Mouse (Mus musculus) stomach, embryonic 16.5 days (tissue): ENCODE measurements around the gene 4931429L15Rik. TPM values are rescaled to one million over a fixed set of nuclear protein-coding genes. Genes with fewer than 3 reads are reported as not detected.
A peak's percentile ranks its signal among the peaks of the same experiment; 100 is the strongest.

ENCODE experiments used
- ATAC-seq: fragments of 200-750 bp; cut with Nextera tagmentation; 2 replicates; pipeline ENCODE4 v1.8.0; 2017; ENCODE audit warnings: moderate number of reproducible peaks, moderate TSS enrichment; ENCODE audit not compliant: insufficient read depth, low FRiP score
- H3K27ac ChIP-seq: fragments of 300-500 bp; sonication (generic); 2 replicates; pipeline ENCODE4 v1.5.1; 2014; ENCODE audit warnings: low read length
- H3K27me3 ChIP-seq: fragments of 300-500 bp; sonication (generic); 2 replicates; pipeline ENCODE4 v1.6.1; 2014; ENCODE audit warnings: low read length, control low read depth, mixed read lengths; ENCODE audit not compliant: control insufficient read depth, insufficient read depth
- H3K36me3 ChIP-seq: fragments of 300-500 bp; sonication (generic); 2 replicates; pipeline ENCODE4 v1.6.1; 2014; ENCODE audit warnings: low read length; ENCODE audit not compliant: control insufficient read depth, insufficient read depth
- H3K4me1 ChIP-seq: fragments of 300-500 bp; sonication (generic); 2 replicates; pipeline ENCODE4 v1.6.1; 2014; ENCODE audit warnings: low read length, control low read depth, mixed read lengths; ENCODE audit not compliant: control insufficient read depth, insufficient read depth
- H3K4me2 ChIP-seq: fragments of 300-500 bp; sonication (generic); 2 replicates; pipeline ENCODE4 v1.6.1; 2014; ENCODE audit warnings: low read depth, low read length, mixed read lengths
- H3K4me3 ChIP-seq: fragments of 300-500 bp; sonication (generic); replicated peaks from 2 replicates; pipeline ENCODE4 v1.5.1; 2014; ENCODE audit warnings: mild to moderate bottlenecking, low read length
- H3K9ac ChIP-seq: fragments of 300-500 bp; sonication (generic); 2 replicates; pipeline ENCODE4 v1.6.1; 2014; ENCODE audit warnings: low read length
- H3K9me3 ChIP-seq: fragments of 300-500 bp; sonication (generic); replicated peaks from 2 replicates; pipeline ENCODE4 v1.6.1; 2016; ENCODE audit warnings: low read length, control low read depth; ENCODE audit not compliant: control insufficient read depth
- whole genome bisulfite sequencing: fragments of 180-500 bp; shearing (Covaris S2); extraction: QIAGEN DNeasy Blood & Tissue Kit; methylation state at CpG from one replicate; pipeline ENCODE4 v1.1.7; 2014; 5-methylcytosine and 5-hydroxymethylcytosine counted together
- polyA plus RNA-seq: library from polyadenylated mRNA; unstranded; fragments of >200 nt; fragmentation: Nextera tagmentation; extraction: Ambion mirVana; gene quantifications from 2 replicates; pipeline ENCODE4 v1.2.1, GENCODE M21; 2015

4931429L15Rik gene
- polyA plus RNA-seq, 1 experiment from 2014 or later: not detected

- peaks cover 3% of the 10 kb centered on the region; the same call in 1 of the 2 replicates for H3K27me3 ChIP-seq
- H3K36me3 ChIP-seq: no peaks in the 10 kb centered on the region
- H3K4me3 ChIP-seq: no peak overlapping the region
- no peak for ATAC-seq
- H3K9me3 ChIP-seq: no peaks in the 10 kb centered on the region
- WGBS: 27% methylated on average over 24 of the region's 24 CpGs
- H3K9ac ChIP-seq: no peak overlapping the region
- no peak overlapping the region for H3K27ac ChIP-seq
- peaks cover 11% of the 10 kb centered on the region; the same call in 1 of the 2 replicates for H3K4me1 ChIP-seq
- H3K4me2 ChIP-seq: no peak overlapping the region
Observed at GRCm38 (mm10) chr9:46329801-46330585, 10.2 kb upstream of the 4931429L15Rik start.

- Histone ChIP-seq H3K4me3 (peak overlapping the region; percentile 43), H3K27ac (0 out of 2 replicates have a peak overlapping the region, but pooled peaks have one; percentile 9), H3K4me2 (peak overlapping the region; percentile 70), H3K9ac (peak overlapping the region; percentile 65), H3K27me3 (no peaks in the 10 kb centered on the region; the same call in 1 of the 2 replicates), H3K36me3 (no peaks in the 10 kb centered on the region), H3K9me3 (no peaks in the 10 kb centered on the region), H3K4me1 (peaks cover 11% of the 10 kb centered on the region; the same call in 1 of the 2 replicates)
- WGBS: 3% methylated on average over 19 of the region's 19 CpGs
- peak; percentile 52; the same call in 1 of the 2 replicates for ATAC-seq
Observed at GRCm38 (mm10) chr9:46329250-46329648, 9.5 kb upstream of the 4931429L15Rik start.

GRCm38 (mm10) chr9:46328572-46329249, 8.9 kb upstream of the 4931429L15Rik start:
- 9% methylated on average over 30 of the region's 30 CpGs for WGBS
- no peaks in the 10 kb centered on the region for H3K36me3 ChIP-seq
- H3K27ac ChIP-seq: 0 out of 2 replicates have a peak overlapping the region, but pooled peaks have one; percentile 9
- H3K27me3 ChIP-seq: no peaks in the 10 kb centered on the region
- H3K9me3 ChIP-seq: no peaks in the 10 kb centered on the region
- ATAC-seq: peak; percentile 34
- H3K4me3 ChIP-seq: peak overlapping the region; percentile 43
- H3K4me1 ChIP-seq: peaks cover 11% of the 10 kb centered on the region; the same call in 1 of the 2 replicates
- H3K9ac ChIP-seq: peak overlapping the region; percentile 65
- H3K4me2 ChIP-seq: peak overlapping the region; percentile 70

- H3K4me2 ChIP-seq: peak overlapping the region; percentile 70
- ATAC-seq: no peak
- H3K27ac ChIP-seq: no peak overlapping the region
- H3K27me3 ChIP-seq: no peaks in the 10 kb centered on the region
- peak overlapping the region; percentile 65 for H3K9ac ChIP-seq
- H3K4me1 ChIP-seq: peaks cover 11% of the 10 kb centered on the region; the same call in 1 of the 2 replicates
- H3K36me3 ChIP-seq: no peaks in the 10 kb centered on the region
- 67% methylated on average over 25 of the region's 25 CpGs for WGBS
- no peaks in the 10 kb centered on the region for H3K9me3 ChIP-seq
- peak overlapping the region; percentile 43 for H3K4me3 ChIP-seq
Observed at GRCm38 (mm10) chr9:46327706-46328571, 8.2 kb upstream of the 4931429L15Rik start.

GRCm38 (mm10) chr9:46326694-46327405, 7.1 kb upstream of the 4931429L15Rik start:
- WGBS: 92% methylated on average over 11 of the region's 11 CpGs
- no peaks in the 10 kb centered on the region for H3K36me3 ChIP-seq
- H3K9me3 ChIP-seq: no peaks in the 10 kb centered on the region

GRCm38 (mm10) chr9:46320461-46320860, 675 bp upstream of the 4931429L15Rik start:
- 92% methylated on average over 2 of the region's 2 CpGs for WGBS
- ATAC-seq: no peak
- Histone ChIP-seq H3K27ac (no peak overlapping the region), H3K4me3 (no peak overlapping the region), H3K36me3 (no peaks in the 10 kb centered on the region), H3K9ac (no peak overlapping the region), H3K4me1 (no peaks in the 10 kb centered on the region), H3K4me2 (no peak overlapping the region), H3K27me3 (no peaks in the 10 kb centered on the region), H3K9me3 (no peaks in the 10 kb centered on the region; the same call in 1 of the 2 replicates)

More at GRCm38 (mm10) chr9:46326694-46327405, 7.1 kb upstream of the 4931429L15Rik start:
- no peak overlapping the region for H3K4me2 ChIP-seq
- no peak for ATAC-seq
- no peaks in the 10 kb centered on the region for H3K27me3 ChIP-seq
- no peak overlapping the region for H3K4me3 ChIP-seq
- peaks cover 11% of the 10 kb centered on the region; the same call in 1 of the 2 replicates for H3K4me1 ChIP-seq
- no peak overlapping the region for H3K9ac ChIP-seq
- no peak overlapping the region for H3K27ac ChIP-seq

GRCm38 (mm10) chr9:46317957-46318356, 1.8 kb downstream of the 4931429L15Rik start:
- no peak overlapping the region for H3K9ac ChIP-seq
- no peak overlapping the region for H3K27ac ChIP-seq
- no peaks in the 10 kb centered on the region; the same call in 1 of the 2 replicates for H3K9me3 ChIP-seq
- 93% methylated on average over 3 of the region's 3 CpGs for WGBS
- no peak overlapping the region for H3K4me3 ChIP-seq
- ATAC-seq: no peak
- H3K4me2 ChIP-seq: no peak overlapping the region
- no peaks in the 10 kb centered on the region for H3K36me3 ChIP-seq
- H3K27me3 ChIP-seq: no peaks in the 10 kb centered on the region
- H3K4me1 ChIP-seq: no peaks in the 10 kb centered on the region

- Histone ChIP-seq H3K4me1 (no peaks in the 10 kb centered on the region), H3K9me3 (no peaks in the 10 kb centered on the region; the same call in 1 of the 2 replicates), H3K4me2 (no peak overlapping the region), H3K36me3 (no peaks in the 10 kb centered on the region), H3K9ac (no peak overlapping the region), H3K27me3 (no peaks in the 10 kb centered on the region), H3K4me3 (no peak overlapping the region), H3K27ac (no peak overlapping the region)
- ATAC-seq: no peak
- 64% methylated on average over 8 of the region's 8 CpGs for WGBS
Observed at GRCm38 (mm10) chr9:46316909-46317308, 2.9 kb downstream of the 4931429L15Rik start.
